Mouse (Mus musculus) intestine, postnatal 0 days (tissue): ENCODE measurements around the gene Fhl5. TPM values are rescaled to one million over a fixed set of nuclear protein-coding genes. Genes with fewer than 3 reads are reported as not detected.
A peak's percentile ranks its signal among the peaks of the same experiment; 100 is the strongest.
"Not testable (repeated sequence)": the region's sequence is repeated elsewhere in the genome, so short reads cannot be mapped to it uniquely, and the experiment has no call there.

Source experiments
- ATAC-seq: fragments of 200-750 bp; cut with Nextera tagmentation; 2 replicates; pipeline ENCODE4 v1.8.0; 2017; ENCODE audit warnings: mild to moderate bottlenecking, moderate TSS enrichment, moderate library complexity
- H3K27ac ChIP-seq: fragments of 300-500 bp; sonication (generic); 2 replicates; pipeline ENCODE4 v1.5.1; 2014; ENCODE audit warnings: mild to moderate bottlenecking, low read depth, low read length, moderate library complexity
- H3K27me3 ChIP-seq: fragments of 300-500 bp; sonication (generic); replicated peaks from 2 replicates; pipeline ENCODE4 v1.6.1; 2014; ENCODE audit warnings: low read length, mixed read lengths; ENCODE audit not compliant: control insufficient read depth, insufficient read depth
- H3K36me3 ChIP-seq: fragments of 300-500 bp; sonication (generic); 2 replicates; pipeline ENCODE4 v1.6.1; 2014; ENCODE audit warnings: mild to moderate bottlenecking, moderate library complexity; ENCODE audit not compliant: control insufficient read depth, insufficient read depth
- H3K4me1 ChIP-seq: fragments of 300-500 bp; sonication (generic); replicated peaks from 2 replicates; pipeline ENCODE4 v1.6.1; 2014; ENCODE audit warnings: antibody characterized with exemption, low read length, mixed read lengths; ENCODE audit not compliant: control insufficient read depth, insufficient read depth
- H3K4me2 ChIP-seq: fragments of 300-500 bp; sonication (generic); replicated peaks from 2 replicates; pipeline ENCODE4 v1.6.1; 2014; ENCODE audit warnings: low read depth, mild to moderate bottlenecking, moderate library complexity
- H3K4me3 ChIP-seq: fragments of 300-500 bp; sonication (generic); 2 replicates; pipeline ENCODE4 v1.5.1; 2014; ENCODE audit warnings: low read depth, low read length
- H3K9ac ChIP-seq: fragments of 300-500 bp; sonication (generic); 2 replicates; pipeline ENCODE4 v1.6.1; 2014; ENCODE audit warnings: mild to moderate bottlenecking, low read depth, low read length
- H3K9me3 ChIP-seq: fragments of 300-500 bp; sonication (generic); 2 replicates; pipeline ENCODE4 v1.6.1; 2016; ENCODE audit warnings: mixed run types; ENCODE audit not compliant: control insufficient read depth
- CTCF ChIP-seq: sonication (generic); IDR thresholded peaks from 2 replicates; pipeline ENCODE4 v1.5.1; 2016; ENCODE audit warnings: low read depth, mild to moderate bottlenecking, control low read depth, antibody characterized with exemption, moderate library complexity
- WGBS: fragments of 180-500 bp; shearing (Covaris S2); extraction: QIAGEN DNeasy Blood & Tissue Kit; methylation state at CpG from one replicate; pipeline ENCODE4 v1.1.7; 2014; 5-methylcytosine and 5-hydroxymethylcytosine counted together
- polyA plus RNA-seq: library from polyadenylated mRNA; unstranded; fragments of >200 nt; fragmentation: Nextera tagmentation; extraction: Ambion mirVana; gene quantifications from 2 replicates; pipeline ENCODE4 v1.2.1, GENCODE M21; 2015

Gene Fhl5
- 0.50 and 0.69 TPM in 2 replicates for polyA plus RNA-seq

GRCm38 (mm10) chr4:25242776-25243175 lies at the start of gene Fhl5:
Gene Fhl5, minus strand, starts transcription at chr4:25242876.
- H3K27me3 ChIP-seq, result no peaks in the 10 kb centered on the region
- TF ChIP-seq CTCF, result no peak
- H3K36me3 ChIP-seq, result no peaks in the 10 kb centered on the region
- ATAC-seq, result no peak
- WGBS, result 80% methylated on average over 3 of the region's 3 CpGs
- H3K4me3 ChIP-seq, result no peak within 1 kb of the TSS
- no peak within 1 kb of the TSS for H3K4me2 ChIP-seq
- no peaks in the 10 kb centered on the region for H3K4me1 ChIP-seq
- no peaks in the 10 kb centered on the region for H3K9me3 ChIP-seq
- H3K27ac ChIP-seq, result no peak within 1 kb of the TSS
- H3K9ac ChIP-seq, result no peak within 1 kb of the TSS

GRCm38 (mm10) chr4:25285002-25285401 lies 42.3 kb upstream of the Fhl5 start:
- H3K27me3 ChIP-seq, H3K4me2 ChIP-seq, H3K36me3 ChIP-seq, ATAC-seq, H3K4me3 ChIP-seq, H3K4me1 ChIP-seq, H3K9ac ChIP-seq, H3K9me3 ChIP-seq, H3K27ac ChIP-seq: not testable (repeated sequence)
- WGBS, result 91% methylated on average over 1 of the region's 1 CpGs

GRCm38 (mm10) chr4:25281671-25282038 lies 39.0 kb upstream of the Fhl5 start, which contains the start of gene Ufl1:
Gene Ufl1, minus strand, starts transcription at chr4:25281821.
- ATAC-seq, result peak; percentile 99

GRCm38 (mm10) chr4:25280938-25281670 lies 38.4 kb upstream of the Fhl5 start:
- Histone ChIP-seq H3K4me2 (peak overlapping the region; percentile 69), H3K9ac (peak overlapping the region; percentile 94), H3K9me3 (0 out of 2 replicates have a peak, but pooled peaks cover 2% of the 10 kb centered on the region), H3K4me1 (no peaks in the 10 kb centered on the region), H3K36me3 (peaks cover 19% of the 10 kb centered on the region), H3K27ac (peak overlapping the region; percentile 98), H3K27me3 (no peaks in the 10 kb centered on the region), H3K4me3 (peak overlapping the region; percentile 87)
- 2% methylated on average over 19 of the region's 32 CpGs for WGBS
- peak; percentile 64 for TF ChIP-seq CTCF
- peak; percentile 91 for ATAC-seq

More at GRCm38 (mm10) chr4:25281671-25282038, 39.0 kb upstream of the Fhl5 start, which contains the start of gene Ufl1:
- Histone ChIP-seq H3K27ac (peak within 1 kb of the TSS; percentile 98), H3K36me3 (peaks cover 17% of the 10 kb centered on the region), H3K27me3 (no peaks in the 10 kb centered on the region), H3K4me3 (peak within 1 kb of the TSS; percentile 87), H3K9me3 (0 out of 2 replicates have a peak, but pooled peaks cover 2% of the 10 kb centered on the region), H3K4me1 (no peaks in the 10 kb centered on the region), H3K4me2 (peak within 1 kb of the TSS; percentile 69), H3K9ac (peak within 1 kb of the TSS; percentile 94)
- no peak for TF ChIP-seq CTCF
- WGBS, result under 1% methylated on average over 30 of the region's 30 CpGs

- Histone ChIP-seq H3K9ac (no peak overlapping the region), H3K4me2 (no peak overlapping the region), H3K4me3 (no peak overlapping the region)
These were observed 30.4 kb upstream of the Fhl5 start for GRCm38 (mm10) chr4:25272861-25273627.

GRCm38 (mm10) chr4:25271926-25272325 lies 29.2 kb upstream of the Fhl5 start:
- Histone ChIP-seq H3K27me3 (no peaks in the 10 kb centered on the region), H3K27ac (no peak overlapping the region), H3K9ac (no peak overlapping the region), H3K4me1 (no peaks in the 10 kb centered on the region), H3K36me3 (peaks cover 63% of the 10 kb centered on the region), H3K4me3 (no peak overlapping the region), H3K9me3 (0 out of 2 replicates have a peak, but pooled peaks cover 2% of the 10 kb centered on the region), H3K4me2 (no peak overlapping the region)
- TF ChIP-seq CTCF, result no peak
- WGBS, result 90% methylated on average over 1 of the region's 1 CpGs
- ATAC-seq, result no peak

More at GRCm38 (mm10) chr4:25272861-25273627, 30.4 kb upstream of the Fhl5 start:
- Histone ChIP-seq H3K27me3 (no peaks in the 10 kb centered on the region), H3K27ac (no peak overlapping the region), H3K36me3 (peaks cover 64% of the 10 kb centered on the region), H3K4me1 (no peaks in the 10 kb centered on the region), H3K9me3 (0 out of 2 replicates have a peak, but pooled peaks cover 2% of the 10 kb centered on the region)
- TF ChIP-seq CTCF, result no peak
- ATAC-seq, result no peak
- 71% methylated on average over 7 of the region's 7 CpGs for WGBS
